Mouse (Mus musculus) C2C12 (cell line): ENCODE measurements around the gene Elf1.

ENCODE experiments used
- CEBPB ChIP-seq: IDR thresholded peaks from one replicate; pipeline ENCODE4 v1.6.1; 2011; ENCODE audit warnings: low read depth, mild to moderate bottlenecking, control low read depth, moderate library complexity
- CTCF ChIP-seq: IDR thresholded peaks from one replicate; pipeline ENCODE4 v1.5.1; 2011; ENCODE audit not compliant: control insufficient read depth, insufficient read depth, insufficient read length
- MAX ChIP-seq: IDR thresholded peaks from one replicate; pipeline ENCODE4 v1.6.1; 2011; ENCODE audit warnings: mild to moderate bottlenecking, control low read depth
- USF1 ChIP-seq: IDR thresholded peaks from one replicate; pipeline ENCODE4 v1.6.1; 2011; ENCODE audit warnings: low read depth, mild to moderate bottlenecking, control low read depth, moderate library complexity

- TF ChIP-seq MAX, result no peak
- TF ChIP-seq CTCF, result no peak
- no peak for TF ChIP-seq USF1
- no peak for TF ChIP-seq CEBPB
Measured at GRCm38 (mm10) chr14:79617121-79617828, 136.3 kb downstream of the Elf1 start.
